Mouse (Mus musculus) lung, postnatal 10 days (tissue): ENCODE measurements at regions not wholly inside any gene's neighbourhood (a gene's known extent, or its start where the extent isn't known, plus 50 kb on each side); places are given as distances from the start of the nearest gene placed in this dataset.
"Not testable (repeated sequence)": the region's sequence is repeated elsewhere in the genome, so short reads cannot be mapped to it uniquely, and the experiment has no call there.

Experiments used
- DNase-seq: peaks from one replicate; pipeline ENCODE4 v3.0.0; 2021

DNA sequence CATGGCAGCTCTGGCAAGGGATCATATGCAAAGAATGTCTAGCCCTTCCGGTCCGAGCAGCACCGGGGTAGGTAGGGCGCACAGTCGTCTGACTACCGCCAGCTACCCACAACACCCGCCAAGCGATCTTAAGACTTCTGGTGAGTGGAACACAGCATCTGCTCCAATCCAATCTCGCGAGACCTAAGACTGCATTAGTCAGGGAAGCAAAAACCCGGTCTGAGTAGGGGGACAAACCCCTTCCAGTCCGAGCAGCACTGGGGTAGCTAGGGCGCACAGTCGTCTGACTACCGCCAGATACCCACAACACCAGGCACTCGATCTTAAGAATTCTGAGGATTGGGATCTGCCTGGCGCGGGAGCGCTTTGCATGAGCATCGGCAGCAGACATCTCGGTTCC lies 57.1 kb downstream of the Nap1l2 start:
- DNase-seq: not testable (repeated sequence)

DNA sequence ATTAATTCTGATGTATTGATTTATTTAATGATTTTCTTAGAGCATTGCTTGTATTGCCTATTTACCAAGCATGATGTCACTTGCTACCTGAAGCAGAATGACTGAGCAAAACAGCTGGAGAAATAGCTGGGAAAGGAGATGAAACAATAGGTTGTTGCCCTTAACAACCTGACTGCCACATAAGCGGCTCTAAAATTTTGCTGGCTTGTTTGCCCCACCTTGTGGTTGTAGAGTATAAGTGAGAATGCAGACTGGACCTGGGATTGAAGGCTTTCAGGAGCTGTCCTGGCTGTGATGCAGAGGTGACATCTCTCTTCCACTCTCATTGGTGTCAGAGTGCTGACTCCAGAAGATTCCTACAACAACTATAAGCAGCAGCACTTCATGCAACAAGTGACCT lies 77.3 kb downstream of the Nap1l2 start:
- DNase-seq: peak; percentile 6

DNA sequence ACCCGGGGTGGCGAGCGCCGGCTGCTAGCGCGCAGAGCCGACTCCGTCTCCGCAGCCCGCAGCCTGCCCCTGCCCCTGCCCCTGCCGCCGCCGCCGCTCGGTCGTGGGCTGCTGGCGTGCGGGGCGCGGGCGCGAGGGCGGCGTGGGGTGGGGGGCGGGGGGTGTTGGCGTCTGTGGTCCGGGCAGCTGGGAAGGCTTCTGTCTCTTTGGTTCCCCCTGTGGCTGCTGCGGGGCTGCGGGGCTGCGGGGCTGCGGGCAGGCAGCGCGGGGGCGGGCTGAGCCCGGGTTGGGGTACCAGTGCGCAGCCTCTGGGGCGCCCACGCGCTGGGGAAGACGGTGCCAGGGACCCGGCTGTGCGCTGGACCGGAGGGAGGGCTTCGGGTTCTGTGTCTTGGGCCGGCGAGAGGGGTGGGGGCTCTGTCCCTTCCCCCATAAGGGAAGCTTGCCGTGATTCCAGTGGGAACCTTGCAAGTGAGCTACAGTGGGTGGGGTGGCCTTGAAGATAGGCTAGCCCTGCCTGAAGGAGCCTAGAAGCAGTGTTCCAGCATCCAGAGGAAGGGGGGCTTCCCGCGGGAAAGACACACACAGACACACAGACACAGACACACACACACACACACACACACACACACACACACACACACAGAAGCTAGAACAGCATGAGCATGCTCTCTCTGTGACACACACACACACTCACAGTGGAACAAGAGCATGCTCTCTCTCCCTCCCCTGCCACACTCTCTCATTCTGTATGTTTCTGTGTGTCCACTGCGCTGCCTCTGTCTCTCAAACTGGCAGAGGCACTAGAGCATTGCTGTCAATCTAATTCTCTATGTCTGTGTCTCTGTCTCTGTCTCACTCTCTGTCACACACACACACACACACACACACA lies 118.5 kb downstream of the Nap1l2 start:
- not testable (repeated sequence) for DNase-seq

GRCm38 (mm10) chrX:103067107-103067506 lies 119.3 kb downstream of the Nap1l2 start:
- DNase-seq: not testable (repeated sequence)

GRCm38 (mm10) chrX:103026256-103027028 lies 98.3 kb downstream of the 1700018G05Rik start:
- peak; percentile 33 for DNase-seq

DNA sequence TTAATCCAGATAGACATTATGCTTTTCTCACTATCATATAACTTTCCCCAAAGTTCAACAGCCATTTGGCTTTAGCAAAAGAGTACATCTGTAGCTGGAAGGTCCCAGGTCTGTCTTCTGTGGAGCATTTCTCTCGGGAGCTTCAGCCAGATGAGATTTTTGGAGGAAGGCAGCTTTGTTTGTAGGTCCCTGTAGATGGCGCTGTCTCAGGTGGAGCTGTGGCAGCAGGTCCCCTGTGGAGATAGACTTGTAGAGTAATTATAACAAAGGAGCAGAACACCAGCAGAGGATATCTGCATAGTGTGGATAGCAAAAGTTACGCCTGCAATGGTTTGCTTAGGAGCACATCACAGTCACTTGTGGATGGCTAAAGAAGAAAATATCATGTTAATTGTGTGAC lies 97.3 kb downstream of the 1700018G05Rik start:
- DNase-seq: peak; percentile 1

GRCm38 (mm10) chrX:103013425-103014057 lies 85.4 kb downstream of the 1700018G05Rik start:
- DNase-seq: not testable (repeated sequence)

DNA sequence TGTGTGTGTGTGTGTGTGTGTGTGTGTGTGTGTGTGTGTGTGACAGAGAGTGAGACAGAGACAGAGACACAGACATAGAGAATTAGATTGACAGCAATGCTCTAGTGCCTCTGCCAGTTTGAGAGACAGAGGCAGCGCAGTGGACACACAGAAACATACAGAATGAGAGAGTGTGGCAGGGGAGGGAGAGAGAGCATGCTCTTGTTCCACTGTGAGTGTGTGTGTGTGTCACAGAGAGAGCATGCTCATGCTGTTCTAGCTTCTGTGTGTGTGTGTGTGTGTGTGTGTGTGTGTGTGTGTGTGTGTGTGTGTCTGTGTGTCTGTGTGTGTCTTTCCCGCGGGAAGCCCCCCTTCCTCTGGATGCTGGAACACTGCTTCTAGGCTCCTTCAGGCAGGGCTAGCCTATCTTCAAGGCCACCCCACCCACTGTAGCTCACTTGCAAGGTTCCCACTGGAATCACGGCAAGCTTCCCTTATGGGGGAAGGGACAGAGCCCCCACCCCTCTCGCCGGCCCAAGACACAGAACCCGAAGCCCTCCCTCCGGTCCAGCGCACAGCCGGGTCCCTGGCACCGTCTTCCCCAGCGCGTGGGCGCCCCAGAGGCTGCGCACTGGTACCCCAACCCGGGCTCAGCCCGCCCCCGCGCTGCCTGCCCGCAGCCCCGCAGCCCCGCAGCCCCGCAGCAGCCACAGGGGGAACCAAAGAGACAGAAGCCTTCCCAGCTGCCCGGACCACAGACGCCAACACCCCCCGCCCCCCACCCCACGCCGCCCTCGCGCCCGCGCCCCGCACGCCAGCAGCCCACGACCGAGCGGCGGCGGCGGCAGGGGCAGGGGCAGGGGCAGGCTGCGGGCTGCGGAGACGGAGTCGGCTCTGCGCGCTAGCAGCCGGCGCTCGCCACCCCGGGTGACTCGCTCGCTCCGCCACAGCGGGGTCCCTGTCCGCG lies 84.4 kb downstream of the 1700018G05Rik start:
- not testable (repeated sequence) for DNase-seq

GRCm38 (mm10) chrX:102993956-102994355 lies 65.8 kb downstream of the 1700018G05Rik start:
- DNase-seq: not testable (repeated sequence)
